Mouse (Mus musculus): ENCODE measurements around the gene Ggact.

DNA sequence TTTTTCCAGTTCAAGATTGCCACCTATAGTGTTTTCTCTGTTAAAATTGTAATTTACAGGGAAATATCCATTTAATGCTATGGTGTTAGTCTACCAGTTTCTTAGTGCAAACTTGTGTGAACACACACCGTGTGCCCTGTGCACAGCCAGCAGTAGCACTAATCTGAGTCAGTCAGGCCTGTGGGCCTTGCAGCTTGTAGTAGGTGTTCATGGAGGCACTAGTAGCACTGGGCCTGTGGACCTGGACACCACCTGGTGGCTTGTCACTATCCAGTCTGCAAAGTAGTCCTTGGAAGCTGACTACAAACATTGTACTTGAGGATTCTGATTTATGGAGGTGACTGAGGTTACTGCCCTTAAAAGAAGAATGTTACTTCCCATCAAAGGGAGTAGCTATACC lies 78.8 kb downstream of the Ggact start:
- TF ChIP-seq POLR2A (IDR thresholded peaks at IDR 0.05; ENCODE audit: borderline replicate concordance, extremely low read depth, low read depth, low read length) (no peak), CTCF (IDR thresholded peaks at IDR 0.05; ENCODE audit: insufficient read depth, low read length) (no peak)

Measured in lung, adult 2 months (tissue).